Mouse (Mus musculus): ENCODE data around the gene Gpx4. TPM values are rescaled to one million over a fixed set of nuclear protein-coding genes. Genes with fewer than 3 reads are reported as not detected.

The Gpx4 gene
- polyA plus RNA-seq, 1 experiment from 2014 or later = 553 TPM

DNA sequence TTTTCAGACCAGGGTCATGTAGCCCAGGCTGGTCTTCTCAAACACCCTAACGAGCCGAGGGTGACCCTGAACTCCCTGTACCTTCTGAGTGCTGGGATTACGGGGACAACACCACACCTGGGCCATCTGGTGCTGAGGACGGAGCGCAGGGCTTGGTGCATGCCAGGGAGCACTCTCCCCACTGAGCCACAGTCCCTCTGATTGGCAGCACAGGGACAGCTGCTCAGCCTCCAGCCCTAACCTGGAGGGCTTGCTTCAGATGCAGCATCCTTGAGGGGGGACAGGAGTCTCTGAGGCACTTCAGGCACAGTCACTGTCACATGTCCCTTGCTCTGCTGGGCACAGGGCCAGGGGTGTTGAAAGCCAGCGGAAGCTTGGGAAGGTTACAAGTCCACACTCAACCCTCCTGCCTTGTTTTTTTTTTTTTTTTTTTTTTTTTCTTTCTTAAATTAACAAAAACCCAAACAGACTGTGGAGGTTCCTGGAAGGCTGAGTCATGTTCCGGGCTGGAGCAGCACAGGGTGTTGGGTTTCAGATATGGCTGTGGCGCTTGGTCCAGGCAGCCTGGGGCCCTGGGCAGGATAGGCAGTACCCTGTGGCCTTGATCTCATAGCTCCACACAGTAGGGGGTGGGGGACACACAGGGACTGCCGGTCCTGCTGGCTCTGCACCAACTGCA, 24.0 kb downstream of the Gpx4 start:
- H3K9me3 ChIP-seq (replicated peaks; ENCODE audit: control insufficient read depth, low read length) = no peaks in the 10 kb centered on the region
- whole genome bisulfite sequencing (ENCODE audit: insufficient replicate concordance) = 56% methylated on average over 9 of the region's 9 CpGs
- ATAC-seq (ENCODE audit: low read depth) = peak; percentile 91
- H3K27me3 ChIP-seq (ENCODE audit: control insufficient read depth, insufficient read depth, low read depth, low read length) = no peaks in the 10 kb centered on the region
- H3K4me3 ChIP-seq (ENCODE audit: low read depth, low read length) = peak overlapping the region; percentile 6; the same call in 1 of the 2 replicates
- H3K36me3 ChIP-seq (ENCODE audit: control insufficient read depth, insufficient read depth) = peaks cover 9% of the 10 kb centered on the region
- peak overlapping the region; percentile 51 for H3K9ac ChIP-seq (ENCODE audit: low read depth, low read length)
- H3K4me2 ChIP-seq (ENCODE audit: low read depth, low read length) = peak overlapping the region; percentile 48
- peaks cover 42% of the 10 kb centered on the region for H3K4me1 ChIP-seq (ENCODE audit: control insufficient read depth, low read depth, low read length)
- peak overlapping the region; percentile 93 for H3K27ac ChIP-seq (ENCODE audit: low read length)

- Histone ChIP-seq H3K36me3 (ENCODE audit: control insufficient read depth, insufficient read depth) (peaks cover 6% of the 10 kb centered on the region), H3K4me3 (ENCODE audit: low read depth, low read length) (no peak overlapping the region; the same call in 1 of the 2 replicates), H3K4me2 (ENCODE audit: low read depth, low read length) (peak overlapping the region; percentile 48), H3K4me1 (ENCODE audit: control insufficient read depth, low read depth, low read length) (peaks cover 42% of the 10 kb centered on the region), H3K9me3 (replicated peaks; ENCODE audit: control insufficient read depth, low read length) (no peaks in the 10 kb centered on the region), H3K27me3 (ENCODE audit: control insufficient read depth, insufficient read depth, low read depth, low read length) (no peaks in the 10 kb centered on the region), H3K27ac (ENCODE audit: low read length) (peak overlapping the region; percentile 93), H3K9ac (ENCODE audit: low read depth, low read length) (peak overlapping the region; percentile 51)
- peak; percentile 23 for ATAC-seq (ENCODE audit: low read depth)
- 60% methylated on average over 3 of the region's 3 CpGs for WGBS (ENCODE audit: insufficient replicate concordance)
Measured at GRCm38 (mm10) chr10:80071516-80071900, 24.5 kb downstream of the Gpx4 start.

DNA sequence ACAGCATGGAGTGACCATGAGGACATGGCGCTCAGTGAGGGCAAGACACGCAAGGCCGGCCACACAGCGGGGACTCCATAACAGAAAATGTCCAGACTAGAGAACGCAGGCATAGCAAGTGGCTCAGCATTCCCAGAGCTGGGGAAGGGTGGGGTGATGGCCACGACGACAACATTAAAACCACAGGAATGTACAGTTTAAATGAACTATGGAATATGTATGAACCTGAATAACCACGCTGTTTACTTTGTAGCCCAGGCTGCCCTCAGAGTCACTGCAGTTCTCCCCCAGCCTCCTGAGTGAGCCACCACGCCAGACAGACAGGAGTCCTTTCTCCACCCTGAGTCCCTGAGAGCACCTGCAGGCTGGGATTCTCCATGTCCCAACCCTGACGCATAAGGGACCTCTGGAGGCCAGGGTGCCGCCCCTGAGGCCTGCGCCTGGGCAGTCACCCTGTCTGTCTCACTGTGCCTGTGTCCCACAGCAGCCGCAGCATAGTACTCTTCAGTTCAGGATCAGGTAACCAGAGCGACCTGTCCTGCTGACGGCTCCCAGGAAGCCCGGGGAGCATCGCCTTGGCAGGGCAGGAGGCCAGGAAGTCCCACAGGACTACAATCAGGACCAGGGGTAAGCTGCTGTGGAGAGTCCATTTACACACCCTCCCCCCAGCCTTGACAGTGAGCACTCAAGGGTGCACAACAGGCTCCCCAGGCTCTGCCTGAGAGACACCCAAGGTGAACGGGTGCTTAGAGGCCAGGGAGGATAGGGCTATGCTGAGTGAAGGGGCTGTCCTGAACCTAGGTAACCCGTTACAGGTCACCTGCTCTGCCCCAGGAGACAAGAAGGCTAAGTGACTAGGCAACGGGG, 25.9 kb downstream of the Gpx4 start:
- Histone ChIP-seq H3K4me1 (ENCODE audit: control insufficient read depth, low read depth, low read length) (peaks cover 42% of the 10 kb centered on the region), H3K36me3 (ENCODE audit: control insufficient read depth, insufficient read depth) (no peaks in the 10 kb centered on the region), H3K4me3 (ENCODE audit: low read depth, low read length) (no peak overlapping the region), H3K27me3 (ENCODE audit: control insufficient read depth, insufficient read depth, low read depth, low read length) (no peaks in the 10 kb centered on the region), H3K4me2 (ENCODE audit: low read depth, low read length) (no peak overlapping the region), H3K9ac (ENCODE audit: low read depth, low read length) (0 out of 2 replicates have a peak overlapping the region, but pooled peaks have one; percentile 10), H3K9me3 (replicated peaks; ENCODE audit: control insufficient read depth, low read length) (no peaks in the 10 kb centered on the region), H3K27ac (ENCODE audit: low read length) (peak overlapping the region; percentile 93; the same call in 1 of the 2 replicates)
- ATAC-seq (ENCODE audit: low read depth) = no peak
- WGBS (ENCODE audit: insufficient replicate concordance) = 77% methylated on average over 20 of the region's 20 CpGs

GRCm38 (mm10) chr10:80074813-80075601, 28.0 kb downstream of the Gpx4 start:
- 15% methylated on average over 28 of the region's 28 CpGs for WGBS (ENCODE audit: insufficient replicate concordance)
- no peaks in the 10 kb centered on the region for H3K27me3 ChIP-seq (ENCODE audit: control insufficient read depth, insufficient read depth, low read depth, low read length)
- H3K9ac ChIP-seq (ENCODE audit: low read depth, low read length) = no peak overlapping the region
- peak overlapping the region; percentile 19 for H3K4me2 ChIP-seq (ENCODE audit: low read depth, low read length)
- H3K27ac ChIP-seq (ENCODE audit: low read length) = 0 out of 2 replicates have a peak overlapping the region, but pooled peaks have one; percentile 20
- peak overlapping the region; percentile 7 for H3K4me3 ChIP-seq (ENCODE audit: low read depth, low read length)
- peaks cover 3% of the 10 kb centered on the region; the same call in 1 of the 2 replicates for H3K36me3 ChIP-seq (ENCODE audit: control insufficient read depth, insufficient read depth)
- H3K4me1 ChIP-seq (ENCODE audit: control insufficient read depth, low read depth, low read length) = peaks cover 49% of the 10 kb centered on the region
- peak; percentile 3; the same call in 1 of the 2 replicates for ATAC-seq (ENCODE audit: low read depth)
- no peaks in the 10 kb centered on the region for H3K9me3 ChIP-seq (replicated peaks; ENCODE audit: control insufficient read depth, low read length)

GRCm38 (mm10) chr10:80075924-80076323, 29.0 kb downstream of the Gpx4 start:
- Histone ChIP-seq H3K4me1 (ENCODE audit: control insufficient read depth, low read depth, low read length) (peaks cover 49% of the 10 kb centered on the region), H3K36me3 (ENCODE audit: control insufficient read depth, insufficient read depth) (peaks cover 3% of the 10 kb centered on the region; the same call in 1 of the 2 replicates), H3K9me3 (replicated peaks; ENCODE audit: control insufficient read depth, low read length) (no peaks in the 10 kb centered on the region), H3K27me3 (ENCODE audit: control insufficient read depth, insufficient read depth, low read depth, low read length) (no peaks in the 10 kb centered on the region), H3K9ac (ENCODE audit: low read depth, low read length) (no peak overlapping the region), H3K4me3 (ENCODE audit: low read depth, low read length) (no peak overlapping the region), H3K27ac (ENCODE audit: low read length) (0 out of 2 replicates have a peak overlapping the region, but pooled peaks have one; percentile 33), H3K4me2 (ENCODE audit: low read depth, low read length) (no peak overlapping the region)
- WGBS (ENCODE audit: insufficient replicate concordance) = 80% methylated on average over 1 of the region's 1 CpGs
- ATAC-seq (ENCODE audit: low read depth) = no peak

DNA sequence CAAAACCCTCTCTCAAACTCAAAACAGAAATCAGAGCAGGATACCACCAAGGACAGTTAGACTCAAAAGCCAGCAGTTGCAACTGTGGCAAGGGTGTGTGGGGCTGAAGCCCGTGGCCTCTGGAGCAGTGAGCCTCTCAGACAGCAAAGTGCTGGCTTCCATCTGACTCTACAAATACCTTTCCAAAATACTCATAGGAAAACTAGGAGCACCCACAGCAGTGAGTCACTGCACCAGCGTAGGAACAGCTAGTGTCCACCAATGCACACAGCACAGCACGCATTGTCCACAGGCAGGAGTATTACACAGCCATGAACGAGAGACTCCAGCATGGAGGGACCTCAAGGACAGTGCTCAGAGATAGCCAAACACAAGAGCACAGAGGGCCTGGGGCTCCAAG, 29.4 kb downstream of the Gpx4 start:
- Histone ChIP-seq H3K36me3 (ENCODE audit: control insufficient read depth, insufficient read depth) (peaks cover 3% of the 10 kb centered on the region; the same call in 1 of the 2 replicates), H3K9me3 (replicated peaks; ENCODE audit: control insufficient read depth, low read length) (no peaks in the 10 kb centered on the region), H3K9ac (ENCODE audit: low read depth, low read length) (no peak overlapping the region), H3K4me2 (ENCODE audit: low read depth, low read length) (no peak overlapping the region), H3K27me3 (ENCODE audit: control insufficient read depth, insufficient read depth, low read depth, low read length) (no peaks in the 10 kb centered on the region), H3K4me1 (ENCODE audit: control insufficient read depth, low read depth, low read length) (peaks cover 47% of the 10 kb centered on the region), H3K27ac (ENCODE audit: low read length) (no peak overlapping the region), H3K4me3 (ENCODE audit: low read depth, low read length) (no peak overlapping the region)
- 75% methylated on average over 4 of the region's 4 CpGs for WGBS (ENCODE audit: insufficient replicate concordance)
- ATAC-seq (ENCODE audit: low read depth) = no peak

- Histone ChIP-seq H3K4me2 (ENCODE audit: low read depth, low read length) (no peak overlapping the region), H3K4me1 (ENCODE audit: control insufficient read depth, low read depth, low read length) (peaks cover 47% of the 10 kb centered on the region), H3K9me3 (replicated peaks; ENCODE audit: control insufficient read depth, low read length) (no peaks in the 10 kb centered on the region), H3K9ac (ENCODE audit: low read depth, low read length) (no peak overlapping the region), H3K27ac (ENCODE audit: low read length) (no peak overlapping the region), H3K4me3 (ENCODE audit: low read depth, low read length) (no peak overlapping the region), H3K36me3 (ENCODE audit: control insufficient read depth, insufficient read depth) (peaks cover 6% of the 10 kb centered on the region), H3K27me3 (ENCODE audit: control insufficient read depth, insufficient read depth, low read depth, low read length) (no peaks in the 10 kb centered on the region)
- ATAC-seq (ENCODE audit: low read depth) = no peak
- 77% methylated on average over 5 of the region's 5 CpGs for WGBS (ENCODE audit: insufficient replicate concordance)
Measured at GRCm38 (mm10) chr10:80077312-80077711, 30.3 kb downstream of the Gpx4 start.

DNA sequence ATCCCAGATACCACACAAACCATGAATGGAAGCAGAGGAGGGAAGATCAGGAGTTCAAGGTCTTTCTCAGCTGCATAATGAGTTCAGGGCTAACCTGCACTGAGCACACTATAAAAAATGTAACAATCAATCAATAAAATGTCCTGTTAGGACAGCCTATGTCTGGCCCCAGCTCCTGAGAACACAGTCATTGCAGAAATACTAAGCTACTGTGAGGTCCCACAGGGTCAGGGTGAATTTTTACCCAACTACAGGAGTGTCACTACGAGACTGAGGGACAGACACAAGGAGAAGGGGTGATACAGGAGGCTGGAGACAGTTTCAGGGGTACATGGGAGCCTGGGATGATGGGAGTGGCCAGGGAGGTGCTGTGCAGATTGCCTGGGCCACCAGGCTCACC, 31.4 kb downstream of the Gpx4 start:
- Histone ChIP-seq H3K27me3 (ENCODE audit: control insufficient read depth, insufficient read depth, low read depth, low read length) (no peaks in the 10 kb centered on the region), H3K9ac (ENCODE audit: low read depth, low read length) (no peak overlapping the region), H3K4me1 (ENCODE audit: control insufficient read depth, low read depth, low read length) (peaks cover 46% of the 10 kb centered on the region), H3K4me2 (ENCODE audit: low read depth, low read length) (no peak overlapping the region), H3K27ac (ENCODE audit: low read length) (no peak overlapping the region), H3K9me3 (replicated peaks; ENCODE audit: control insufficient read depth, low read length) (no peaks in the 10 kb centered on the region), H3K4me3 (ENCODE audit: low read depth, low read length) (no peak overlapping the region), H3K36me3 (ENCODE audit: control insufficient read depth, insufficient read depth) (peaks cover 11% of the 10 kb centered on the region)
- 53% methylated on average over 1 of the region's 1 CpGs for WGBS (ENCODE audit: insufficient replicate concordance)
- no peak for ATAC-seq (ENCODE audit: low read depth)

Measured in liver, embryonic 16.5 days (tissue).